Mouse (Mus musculus) adrenal gland, adult 18-20 months (tissue): ENCODE results near the gene Actr5. TPM values are rescaled to one million over a fixed set of nuclear protein-coding genes. Genes with fewer than 3 reads are reported as not detected.

ENCODE experiments used
- DNase-seq, 2 experiments: peaks; one replicate each; pipeline ENCODE4 v3.0.0; 2021 to 2022; ENCODE audit warnings: low spot score in 2 of 2
- long read RNA-seq, 2 experiments: library from polyadenylated mRNA; stranded (forward); transcript quantifications; one replicate each; pipeline ENCODE4 v2.0.0; 2021
- total RNA-seq, 2 experiments: library from RNA; stranded (reverse); gene quantifications; 1 replicate in 1 of 2; 2 replicates in 1 of 2; pipeline ENCODE4 v1.2.3; 2021

Gene Actr5
- 10 to 100 TPM; 11.9 to 12.8 TPM for total RNA-seq
- long read RNA-seq, experiment 1, transcript Actr5-201 (9 exons, 2,402 nt): major isoform, 13 of 20 reads
- long read RNA-seq, experiment 1, partial matches to known transcripts: 1 of 20 reads
- long read RNA-seq, experiment 1, other reads (novel, unspliced or antisense): 4 of 20 reads
- long read RNA-seq, experiment 2, transcript Actr5-201 (9 exons, 2,402 nt): major isoform, 14 of 26 reads
- long read RNA-seq, experiment 2, partial matches to known transcripts: 2 of 26 reads
- long read RNA-seq, experiment 2, other reads (novel, unspliced or antisense): 10 of 26 reads

- DNase-seq: peak; percentile 85 to 88
Observed at GRCm38 (mm10) chr2:158624718-158625222, at the start of gene Actr5. TSS of gene Actr5 (plus strand) at chr2:158624888.

GRCm38 (mm10) chr2:158579979-158580378, 44.7 kb upstream of the Actr5 start:
- no peak for DNase-seq

- DNase-seq: peak; percentile 7 to 33
Observed at GRCm38 (mm10) chr2:158584621-158585358, 39.9 kb upstream of the Actr5 start.

GRCm38 (mm10) chr2:158588524-158589271, 36.0 kb upstream of the Actr5 start:
- no peak for DNase-seq

- DNase-seq: no peak
Observed at GRCm38 (mm10) chr2:158590495-158590894, 34.2 kb upstream of the Actr5 start.

- no peak for DNase-seq
Observed at GRCm38 (mm10) chr2:158591286-158591685, 33.4 kb upstream of the Actr5 start.

- no peak for DNase-seq
Observed at GRCm38 (mm10) chr2:158593371-158593770, 31.3 kb upstream of the Actr5 start.

GRCm38 (mm10) chr2:158595103-158595502, 29.6 kb upstream of the Actr5 start:
- no peak for DNase-seq

- no peak for DNase-seq
Observed at GRCm38 (mm10) chr2:158595577-158595976, 29.1 kb upstream of the Actr5 start.

- no peak for DNase-seq
Observed at GRCm38 (mm10) chr2:158596803-158597202, 27.9 kb upstream of the Actr5 start.

- no peak for DNase-seq
Observed at GRCm38 (mm10) chr2:158600517-158600916, 24.2 kb upstream of the Actr5 start.

GRCm38 (mm10) chr2:158601326-158601725, 23.4 kb upstream of the Actr5 start:
- DNase-seq: no peak

GRCm38 (mm10) chr2:158602663-158603062, 22.0 kb upstream of the Actr5 start:
- no peak for DNase-seq

GRCm38 (mm10) chr2:158606511-158606964, 18.1 kb upstream of the Actr5 start:
- DNase-seq: no peak

- DNase-seq: no peak
Observed at GRCm38 (mm10) chr2:158609681-158610080, 15.0 kb upstream of the Actr5 start.

GRCm38 (mm10) chr2:158610488-158611325, 14.0 kb upstream of the Actr5 start, which contains the start of gene Slc32a1:
TSS of gene Slc32a1 (plus strand) at chr2:158610767.
- no peak for DNase-seq

- no peak for DNase-seq
Observed at GRCm38 (mm10) chr2:158611326-158611719, 13.4 kb upstream of the Actr5 start.

GRCm38 (mm10) chr2:158611726-158612670, 12.7 kb upstream of the Actr5 start:
- no peak for DNase-seq

GRCm38 (mm10) chr2:158612671-158613250, 11.9 kb upstream of the Actr5 start:
- DNase-seq: no peak
